Mouse (Mus musculus): ENCODE measurements around the gene Bcl2l10.
A peak's percentile ranks its signal among the peaks of the same experiment; 100 is the strongest.

Bcl2l10 gene

GRCm38 (mm10) chr9:75347458-75347857 is at the start of gene Bcl2l10:
TSS of gene Bcl2l10 (plus strand) at chr9:75347758.
- no peak for DNase-seq (ENCODE audit: low spot score in 2 of 2)

- DNase-seq (ENCODE audit: low spot score in 2 of 2): no peak
Measured at GRCm38 (mm10) chr9:75299342-75299741, 48.2 kb upstream of the Bcl2l10 start.

- no peak for DNase-seq (ENCODE audit: low spot score in 2 of 2)
Measured at GRCm38 (mm10) chr9:75303033-75303432, 44.5 kb upstream of the Bcl2l10 start.

GRCm38 (mm10) chr9:75303701-75304261 is 43.8 kb upstream of the Bcl2l10 start:
- no peak for DNase-seq (ENCODE audit: low spot score in 2 of 2)

GRCm38 (mm10) chr9:75304286-75304685 is 43.3 kb upstream of the Bcl2l10 start:
- no peak for DNase-seq (ENCODE audit: low spot score in 2 of 2)

GRCm38 (mm10) chr9:75306126-75306898 is 41.2 kb upstream of the Bcl2l10 start, which contains the start of gene Gnb5:
TSS of gene Gnb5 (plus strand) at chr9:75306288.
- no peak for DNase-seq (ENCODE audit: low spot score in 2 of 2)

- DNase-seq (ENCODE audit: low spot score in 2 of 2): no peak
Measured at GRCm38 (mm10) chr9:75307015-75307414, 40.5 kb upstream of the Bcl2l10 start.

GRCm38 (mm10) chr9:75308621-75309020 is 38.9 kb upstream of the Bcl2l10 start:
- DNase-seq (ENCODE audit: low spot score in 2 of 2): no peak

GRCm38 (mm10) chr9:75312008-75312407 is 35.5 kb upstream of the Bcl2l10 start:
- DNase-seq (ENCODE audit: low spot score in 2 of 2): peak; percentile 16 to 63

GRCm38 (mm10) chr9:75313138-75313831 is 34.3 kb upstream of the Bcl2l10 start:
- no peak for DNase-seq (ENCODE audit: low spot score in 2 of 2)

GRCm38 (mm10) chr9:75313832-75314516 is 33.6 kb upstream of the Bcl2l10 start:
- peak; percentile 53 to 75 for DNase-seq (ENCODE audit: low spot score in 2 of 2)

- no peak for DNase-seq (ENCODE audit: low spot score in 2 of 2)
Measured at GRCm38 (mm10) chr9:75314517-75315105, 32.9 kb upstream of the Bcl2l10 start.

GRCm38 (mm10) chr9:75315238-75315637 is 32.3 kb upstream of the Bcl2l10 start:
- DNase-seq (ENCODE audit: low spot score in 2 of 2): no peak

GRCm38 (mm10) chr9:75316771-75317170 is 30.8 kb upstream of the Bcl2l10 start:
- no peak for DNase-seq (ENCODE audit: low spot score in 2 of 2)

- DNase-seq (ENCODE audit: low spot score in 2 of 2): no peak
Measured at GRCm38 (mm10) chr9:75318196-75318595, 29.4 kb upstream of the Bcl2l10 start.

GRCm38 (mm10) chr9:75319365-75319764 is 28.2 kb upstream of the Bcl2l10 start:
- no peak for DNase-seq (ENCODE audit: low spot score in 2 of 2)

- no peak for DNase-seq (ENCODE audit: low spot score in 2 of 2)
Measured at GRCm38 (mm10) chr9:75322099-75322885, 25.3 kb upstream of the Bcl2l10 start.

GRCm38 (mm10) chr9:75328047-75328446 is 19.5 kb upstream of the Bcl2l10 start:
- DNase-seq (ENCODE audit: low spot score in 2 of 2): no peak

- DNase-seq (ENCODE audit: low spot score in 2 of 2): no peak
Measured at GRCm38 (mm10) chr9:75330821-75331220, 16.7 kb upstream of the Bcl2l10 start.

- DNase-seq (ENCODE audit: low spot score in 2 of 2): no peak
Measured at GRCm38 (mm10) chr9:75334440-75334839, 13.1 kb upstream of the Bcl2l10 start.

- DNase-seq (ENCODE audit: low spot score in 2 of 2): no peak
Measured at GRCm38 (mm10) chr9:75338016-75338415, 9.5 kb upstream of the Bcl2l10 start.

Data from urinary bladder, adult 18-20 months (tissue).